Mouse (Mus musculus) spleen, adult 2 months (tissue): ENCODE measurements around the gene Tapbpl.

ENCODE experiments used
- CTCF ChIP-seq: fragments of 200-500 bp; IDR thresholded peaks from 2 replicates; pipeline ENCODE4 v1.5.1; 2011; ENCODE audit warnings: mild to moderate bottlenecking, inconsistent platforms; ENCODE audit not compliant: insufficient read depth, insufficient read length, insufficient replicate concordance; ENCODE audit errors: extremely low read depth
- POLR2A ChIP-seq: fragments of 200-500 bp; IDR thresholded peaks from 2 replicates; pipeline ENCODE4 v1.6.1; 2011; ENCODE audit warnings: low read depth, low read length, inconsistent platforms

DNA sequence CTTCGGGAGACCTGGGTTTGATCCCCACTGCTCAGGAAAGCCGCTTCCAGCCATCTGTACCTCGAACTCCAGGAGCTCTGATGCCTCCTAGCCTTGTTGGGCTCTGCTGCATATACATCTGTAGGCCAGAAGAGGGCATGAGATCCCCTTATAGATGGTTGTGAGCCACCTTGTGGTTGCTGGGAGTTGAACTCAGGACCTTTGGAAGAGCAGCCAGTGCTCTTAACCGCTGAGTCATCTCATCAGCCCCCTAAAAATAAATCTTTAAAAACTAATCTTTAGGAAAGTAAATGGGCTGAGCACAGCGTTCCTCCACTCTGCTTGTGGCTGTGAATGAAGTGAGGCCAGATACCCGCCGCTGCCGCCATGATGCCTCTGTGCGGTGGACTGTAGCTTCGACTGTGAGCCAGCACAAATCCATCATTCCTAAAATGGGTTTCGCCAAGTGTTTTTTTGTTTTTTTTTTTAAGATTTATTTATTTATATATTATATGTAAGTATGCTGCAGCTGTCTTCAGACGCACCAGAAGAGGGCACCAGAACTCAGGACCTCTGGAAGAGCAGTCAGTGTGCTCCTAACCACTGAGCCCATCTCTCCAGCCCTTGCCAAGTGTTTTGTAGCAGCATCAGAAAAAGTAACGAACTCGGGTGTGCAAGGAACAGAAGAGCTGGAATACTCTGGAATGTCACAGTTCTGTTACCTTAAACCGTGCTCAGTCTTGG lies 43.3 kb upstream of the Tapbpl start:
- TF ChIP-seq POLR2A (no peak), CTCF (peak; percentile 22; the same call in 1 of the 2 replicates)
